Mouse (Mus musculus) heart, postnatal 0 days (tissue): ENCODE results near the gene Tsks. TPM values are rescaled to one million over a fixed set of nuclear protein-coding genes. Genes with fewer than 3 reads are reported as not detected.

Experiments
- ATAC-seq: fragments of 200-750 bp; cut with Nextera tagmentation; 2 replicates; pipeline ENCODE4 v1.8.0; 2017; ENCODE audit warnings: low read depth, moderate number of reproducible peaks, moderate library complexity; ENCODE audit not compliant: insufficient read depth
- DNase-seq: peaks from one replicate; pipeline ENCODE4 v3.0.0-alpha.2; 2016; ENCODE audit warnings: low spot score
- H3K27ac ChIP-seq: fragments of 300-500 bp; sonication (generic); 2 replicates; pipeline ENCODE4 v1.5.1; 2014; ENCODE audit warnings: low read depth, mild to moderate bottlenecking
- H3K27me3 ChIP-seq: fragments of 300-500 bp; sonication (generic); 2 replicates; pipeline ENCODE4 v1.6.1; 2014; ENCODE audit warnings: low read length, mixed read lengths; ENCODE audit not compliant: control insufficient read depth, insufficient read depth
- H3K36me3 ChIP-seq: fragments of 300-500 bp; sonication (generic); replicated peaks from 2 replicates; pipeline ENCODE4 v1.6.1; 2014; ENCODE audit warnings: low read length, mixed read lengths; ENCODE audit not compliant: control insufficient read depth, insufficient read depth
- H3K4me1 ChIP-seq: fragments of 300-500 bp; sonication (generic); 2 replicates; pipeline ENCODE4 v1.6.1; 2014; ENCODE audit warnings: antibody characterized with exemption; ENCODE audit not compliant: control insufficient read depth, insufficient read depth
- H3K4me2 ChIP-seq: fragments of 300-500 bp; sonication (generic); 2 replicates; pipeline ENCODE4 v1.6.1; 2014; ENCODE audit warnings: low read depth, mild to moderate bottlenecking, low read length, moderate library complexity
- H3K4me3 ChIP-seq: fragments of 300-500 bp; sonication (generic); 2 replicates; pipeline ENCODE4 v1.5.1; 2014; ENCODE audit warnings: low read depth, low read length
- H3K9ac ChIP-seq: fragments of 300-500 bp; sonication (generic); replicated peaks from 2 replicates; pipeline ENCODE4 v1.6.1; 2014; ENCODE audit warnings: low read depth, low read length, mixed read lengths
- H3K9me3 ChIP-seq: fragments of 300-500 bp; sonication (generic); replicated peaks from 2 replicates; pipeline ENCODE4 v1.6.1; 2016; ENCODE audit warnings: low read length; ENCODE audit not compliant: control insufficient read depth
- CTCF ChIP-seq: IDR thresholded peaks from 2 replicates; pipeline ENCODE4 v1.5.1; 2016; ENCODE audit warnings: antibody characterized with exemption, control low read depth, low read depth
- EP300 ChIP-seq: IDR thresholded peaks from 2 replicates; pipeline ENCODE4 v1.6.1; 2016; ENCODE audit warnings: antibody characterized with exemption, low read depth
- WGBS: fragments of 180-500 bp; shearing (Covaris S2); extraction: QIAGEN DNeasy Blood & Tissue Kit; methylation state at CpG from one replicate; pipeline ENCODE4 v1.1.7; 2014; 5-methylcytosine and 5-hydroxymethylcytosine counted together
- polyA plus RNA-seq: library from polyadenylated mRNA; unstranded; fragments of >200 nt; fragmentation: Nextera tagmentation; extraction: Ambion mirVana; gene quantifications from 2 replicates; pipeline ENCODE4 v1.2.1, GENCODE M21; 2015
- total RNA-seq: library from RNA; depleted of rRNA; stranded (reverse); fragments of >200 nt; gene quantifications from 2 replicates; pipeline ENCODE4 v1.2.3, GENCODE M21; 2014; ENCODE audit warnings: low replicate concordance

Gene Tsks
- total and polyA plus RNA-seq, 2 experiments from 2014 or later: 0.27 TPM; not detected in 1

DNA sequence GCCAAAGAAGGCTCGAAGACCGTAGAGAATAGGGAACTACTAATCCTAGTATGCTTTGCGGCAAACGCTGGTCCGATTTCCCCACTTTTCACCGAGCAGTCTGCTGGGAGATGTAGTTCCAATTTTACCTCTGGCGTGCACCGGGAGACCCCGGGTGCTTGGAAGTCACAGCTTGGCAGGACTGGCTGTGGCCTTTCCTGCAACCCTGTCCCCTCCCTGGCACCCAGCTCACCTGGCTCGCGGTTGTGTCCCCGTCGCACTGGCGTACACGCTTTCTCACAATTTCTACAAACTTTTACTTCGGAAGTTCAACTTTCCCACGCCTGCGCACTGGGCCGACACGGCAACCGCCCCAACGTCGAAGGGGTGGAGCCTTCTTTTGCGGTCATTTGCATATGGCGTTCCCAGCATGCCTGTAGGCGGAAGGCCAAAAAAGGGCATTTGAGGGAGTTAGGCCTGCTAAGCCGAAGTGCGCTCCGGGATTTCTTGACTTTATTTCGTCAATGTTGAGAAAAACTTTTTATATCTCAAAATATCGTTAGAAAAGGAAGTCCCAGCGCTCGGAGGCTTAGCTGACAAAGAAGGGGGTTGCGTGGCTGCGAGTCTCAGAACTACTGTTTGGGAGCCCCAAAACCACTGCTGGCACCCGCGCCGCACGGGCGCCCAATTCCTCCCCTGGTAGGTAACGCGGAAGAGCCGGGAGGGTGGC is 54.4 kb downstream of the Tsks start, which contains the start of gene Irf3:
Irf3 (plus strand) TSS at position 418 of the 709 bp plus-strand sequence.
- peak within 1 kb of the TSS; percentile 75 for H3K4me3 ChIP-seq
- H3K4me1 ChIP-seq: peaks cover 17% of the 10 kb centered on the region
- peaks cover 49% of the 10 kb centered on the region for H3K36me3 ChIP-seq
- peak; percentile 97 for DNase-seq
- H3K27ac ChIP-seq: peak within 1 kb of the TSS; percentile 83
- H3K4me2 ChIP-seq: peak within 1 kb of the TSS; percentile 82
- TF ChIP-seq EP300: no peak
- no peak for TF ChIP-seq CTCF
- ATAC-seq: peak; percentile 93
- peak within 1 kb of the TSS; percentile 78 for H3K9ac ChIP-seq
- H3K9me3 ChIP-seq: no peaks in the 10 kb centered on the region
- under 1% methylated on average over 43 of the region's 43 CpGs for WGBS
- H3K27me3 ChIP-seq: no peaks in the 10 kb centered on the region

DNA sequence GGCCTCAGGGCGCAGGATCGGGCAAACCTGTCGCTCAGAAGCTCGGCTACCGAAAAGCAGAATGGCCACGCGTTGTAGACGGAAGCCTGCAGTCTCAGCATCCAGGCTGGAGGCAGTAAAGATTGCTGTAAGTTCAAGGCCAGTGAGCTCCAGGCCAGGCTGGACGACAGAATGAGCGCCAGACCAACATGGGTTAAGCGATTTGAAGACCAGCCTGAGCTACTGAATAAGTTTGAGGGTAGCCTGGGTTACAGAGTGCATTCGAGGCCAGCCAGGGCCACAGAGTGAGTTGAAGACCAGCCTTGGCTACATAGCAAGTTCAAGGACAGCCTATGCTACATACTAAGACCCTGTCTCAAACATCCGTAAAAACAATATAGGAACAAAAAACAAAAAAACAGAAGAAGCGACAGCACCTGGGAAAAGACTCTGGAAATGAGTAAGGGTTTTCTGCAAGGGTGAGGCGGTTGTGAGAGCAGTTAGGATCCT is 55.0 kb downstream of the Tsks start:
- DNase-seq: no peak
- peak overlapping the region; percentile 78 for H3K9ac ChIP-seq
- WGBS: 2% methylated on average over 15 of the region's 15 CpGs
- H3K27me3 ChIP-seq: no peaks in the 10 kb centered on the region
- H3K4me1 ChIP-seq: peaks cover 17% of the 10 kb centered on the region
- H3K36me3 ChIP-seq: peaks cover 49% of the 10 kb centered on the region
- no peak for TF ChIP-seq EP300
- no peak for TF ChIP-seq CTCF
- no peaks in the 10 kb centered on the region for H3K9me3 ChIP-seq
- peak overlapping the region; percentile 83 for H3K27ac ChIP-seq
- peak overlapping the region; percentile 75 for H3K4me3 ChIP-seq
- no peak for ATAC-seq
- H3K4me2 ChIP-seq: peak overlapping the region; percentile 73

DNA sequence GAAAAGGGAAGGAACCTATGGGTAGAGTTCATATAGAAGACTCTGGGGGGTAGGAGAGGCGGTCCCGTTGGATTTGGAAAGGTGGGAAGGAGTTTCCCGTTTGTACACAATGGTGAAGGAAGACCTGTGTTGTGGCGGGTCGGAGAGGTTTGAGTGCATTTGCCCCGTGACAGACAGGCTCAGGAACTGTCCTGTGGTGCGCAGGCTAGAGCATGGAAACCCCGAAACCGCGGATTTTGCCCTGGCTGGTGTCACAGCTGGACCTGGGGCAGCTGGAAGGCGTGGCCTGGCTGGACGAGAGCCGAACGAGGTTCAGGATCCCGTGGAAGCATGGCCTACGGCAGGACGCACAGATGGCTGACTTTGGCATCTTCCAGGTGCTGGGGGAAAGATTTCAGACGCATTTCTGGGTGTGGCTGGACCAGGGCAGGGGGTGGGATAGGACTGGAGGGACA is 55.5 kb downstream of the Tsks start, which contains the start of gene Bcl2l12:
Bcl2l12 (minus strand) TSS at position 212 of the 455 bp plus-strand sequence.
- H3K9ac ChIP-seq: peak within 1 kb of the TSS; percentile 78
- no peak for DNase-seq
- TF ChIP-seq EP300 (no peak), CTCF (no peak)
- H3K4me1 ChIP-seq: peaks cover 17% of the 10 kb centered on the region
- WGBS: 2% methylated on average over 18 of the region's 18 CpGs
- no peak; the same call in 1 of the 2 replicates for ATAC-seq
- H3K36me3 ChIP-seq: peaks cover 49% of the 10 kb centered on the region
- peak within 1 kb of the TSS; percentile 83 for H3K27ac ChIP-seq
- no peaks in the 10 kb centered on the region for H3K9me3 ChIP-seq
- H3K27me3 ChIP-seq: no peaks in the 10 kb centered on the region
- H3K4me3 ChIP-seq: peak within 1 kb of the TSS; percentile 75
- peak within 1 kb of the TSS; percentile 73 for H3K4me2 ChIP-seq

DNA sequence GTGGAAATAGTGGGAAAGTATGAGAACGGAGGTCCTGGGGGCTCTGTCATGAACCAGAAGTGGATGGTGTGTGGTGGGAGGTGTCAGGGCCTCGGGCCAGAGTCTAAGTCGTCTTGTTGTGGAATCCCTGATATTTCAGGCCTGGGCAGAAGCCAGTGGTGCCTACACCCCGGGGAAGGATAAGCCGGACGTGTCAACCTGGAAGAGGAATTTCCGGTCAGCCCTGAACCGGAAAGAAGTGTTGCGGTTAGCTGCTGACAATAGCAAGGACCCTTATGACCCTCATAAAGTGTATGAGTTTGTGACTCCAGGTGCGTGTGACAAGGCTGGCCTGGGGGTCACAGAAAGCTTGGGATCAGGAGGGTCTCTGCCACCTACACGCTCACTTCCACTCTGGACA is 56.7 kb downstream of the Tsks start:
- Histone ChIP-seq H3K9ac (no peak overlapping the region; the same call in 1 of the 2 replicates), H3K4me1 (peaks cover 17% of the 10 kb centered on the region), H3K27ac (peak overlapping the region; percentile 18; the same call in 1 of the 2 replicates), H3K27me3 (no peaks in the 10 kb centered on the region), H3K9me3 (no peaks in the 10 kb centered on the region), H3K36me3 (peaks cover 50% of the 10 kb centered on the region), H3K4me2 (peak overlapping the region; percentile 73; the same call in 1 of the 2 replicates), H3K4me3 (0 out of 2 replicates have a peak overlapping the region, but pooled peaks have one; percentile 1)
- 24% methylated on average over 11 of the region's 11 CpGs for WGBS
- DNase-seq (peak; percentile 31), ATAC-seq (no peak)
- TF ChIP-seq EP300 (0 out of 2 replicates have a peak, but pooled peaks have one; percentile 22), CTCF (no peak)

DNA sequence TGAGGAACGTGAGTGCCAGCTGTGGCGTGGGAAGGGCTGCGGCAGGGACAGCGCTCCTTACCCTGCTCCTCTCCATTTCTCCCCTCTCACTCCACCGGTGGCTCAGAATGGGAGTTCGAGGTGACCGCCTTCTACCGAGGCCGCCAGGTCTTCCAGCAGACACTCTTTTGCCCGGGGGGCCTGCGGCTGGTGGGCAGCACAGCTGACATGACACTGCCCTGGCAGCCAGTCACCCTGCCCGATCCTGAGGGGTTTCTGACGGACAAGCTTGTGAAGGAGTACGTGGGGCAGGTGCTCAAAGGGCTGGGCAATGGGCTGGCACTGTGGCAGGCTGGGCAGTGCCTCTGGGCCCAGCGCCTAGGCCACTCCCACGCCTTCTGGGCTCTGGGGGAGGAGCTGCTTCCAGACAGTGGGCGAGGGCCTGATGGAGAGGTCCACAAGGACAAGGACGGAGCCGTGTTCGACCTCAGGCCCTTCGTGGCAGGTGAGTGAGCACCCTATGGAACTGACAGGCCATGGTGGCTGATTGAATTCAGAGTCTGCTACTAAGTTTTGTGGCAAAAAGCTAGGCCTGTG is 57.6 kb downstream of the Tsks start:
- WGBS: 73% methylated on average over 21 of the region's 21 CpGs
- ATAC-seq: no peak
- Histone ChIP-seq H3K9ac (no peak overlapping the region), H3K4me3 (no peak overlapping the region), H3K4me1 (peaks cover 17% of the 10 kb centered on the region), H3K27ac (0 out of 2 replicates have a peak overlapping the region, but pooled peaks have one; percentile 18), H3K9me3 (no peaks in the 10 kb centered on the region), H3K4me2 (no peak overlapping the region), H3K36me3 (peaks cover 50% of the 10 kb centered on the region), H3K27me3 (no peaks in the 10 kb centered on the region)
- DNase-seq: no peak
- no peak for TF ChIP-seq CTCF
- TF ChIP-seq EP300: no peak
